Mouse (Mus musculus) telencephalon, adult 2 months (tissue): ENCODE measurements around the gene Gm3424.
"Not testable (repeated sequence)": the region's sequence is repeated elsewhere in the genome, so short reads cannot be mapped to it uniquely, and the experiment has no call there.

Experiments used
- DNase-seq: peaks from one replicate; pipeline ENCODE4 v3.0.0-alpha.2; 2011; ENCODE audit warnings: low read depth, low spot score

The Gm3424 gene

DNA sequence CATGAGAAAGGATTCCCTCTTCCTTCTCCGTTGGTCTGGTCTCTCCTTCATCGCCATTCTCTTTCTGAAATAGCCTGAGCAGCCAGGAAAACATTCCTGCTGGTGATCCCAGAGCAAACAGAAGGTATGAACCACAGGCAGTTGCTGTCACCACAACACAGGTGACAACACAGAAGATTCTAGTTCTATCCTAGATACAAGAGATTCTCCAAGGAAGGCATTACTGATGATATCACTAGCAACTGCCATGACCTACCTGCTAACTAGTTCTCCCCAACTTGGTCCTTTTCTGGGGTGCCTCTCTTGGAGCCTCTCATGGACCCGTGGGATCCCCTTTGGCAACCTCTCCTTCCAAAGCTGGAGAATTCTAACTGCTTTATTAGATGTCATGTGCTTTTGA lies at the start of gene Gm3424:
Gene Gm3424 (minus strand): TSS at position 101 of the 400 bp plus-strand sequence.
- not testable (repeated sequence) for DNase-seq

DNA sequence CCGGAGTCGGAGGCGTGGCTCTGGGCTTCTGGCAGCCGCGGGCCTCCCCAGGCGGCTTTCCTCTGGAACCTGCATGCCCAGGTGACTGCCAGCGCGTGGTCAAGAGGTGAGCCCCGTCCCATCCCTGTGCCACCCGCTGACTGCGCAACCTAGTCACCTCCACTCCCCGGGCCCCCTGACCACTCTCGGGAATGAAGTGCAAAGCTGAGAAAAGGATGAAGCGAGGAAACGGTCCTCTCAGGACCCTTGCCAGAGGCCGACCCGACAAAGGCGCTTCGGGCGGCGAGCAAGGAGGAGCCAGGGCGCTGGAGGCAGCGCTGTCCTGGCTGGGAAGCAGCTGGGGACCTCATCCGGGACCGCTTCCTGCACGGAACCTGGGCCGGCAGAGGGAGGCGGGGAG lies 49.7 kb upstream of the Gm3424 start:
- DNase-seq = not testable (repeated sequence)

DNA sequence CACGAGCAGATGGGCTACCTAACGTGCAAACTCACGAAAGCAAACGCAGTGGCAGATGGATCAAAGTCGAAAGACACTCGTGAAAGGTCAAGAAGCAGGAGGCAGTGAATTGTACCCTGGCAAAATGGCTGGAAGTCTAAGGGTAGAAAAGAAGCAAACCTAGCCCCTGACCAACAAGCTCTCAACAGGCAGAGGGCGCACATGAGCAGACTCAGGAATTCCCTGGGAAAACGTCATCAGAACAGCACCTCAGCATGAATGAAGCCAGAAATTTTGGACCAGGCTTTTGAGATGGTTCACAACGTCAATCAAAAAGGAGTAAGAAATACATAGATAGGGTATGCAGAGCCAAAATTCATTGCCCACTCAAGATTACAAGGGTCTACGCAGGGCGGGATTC lies 49.0 kb upstream of the Gm3424 start:
- DNase-seq = peak; percentile 26

DNA sequence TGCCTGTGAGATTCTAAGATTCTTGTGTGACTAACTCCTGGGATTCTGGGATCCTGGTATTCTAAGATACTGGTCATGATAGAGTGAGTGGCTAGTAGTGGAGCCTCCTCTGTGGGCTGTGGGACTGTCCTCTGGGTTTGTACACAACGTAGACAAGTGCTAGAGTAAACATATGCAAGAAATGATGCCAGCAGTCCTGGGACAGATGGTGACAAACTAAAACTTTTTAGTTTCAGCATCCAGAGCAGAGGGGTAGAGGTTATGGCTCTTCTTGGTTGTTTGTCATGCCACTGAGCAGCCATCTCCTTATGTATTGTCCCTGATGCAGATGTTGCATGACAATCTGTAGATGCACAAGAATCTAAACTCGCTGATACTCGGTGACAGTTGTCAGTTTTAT lies 25.8 kb upstream of the Gm3424 start:
- not testable (repeated sequence) for DNase-seq

DNA sequence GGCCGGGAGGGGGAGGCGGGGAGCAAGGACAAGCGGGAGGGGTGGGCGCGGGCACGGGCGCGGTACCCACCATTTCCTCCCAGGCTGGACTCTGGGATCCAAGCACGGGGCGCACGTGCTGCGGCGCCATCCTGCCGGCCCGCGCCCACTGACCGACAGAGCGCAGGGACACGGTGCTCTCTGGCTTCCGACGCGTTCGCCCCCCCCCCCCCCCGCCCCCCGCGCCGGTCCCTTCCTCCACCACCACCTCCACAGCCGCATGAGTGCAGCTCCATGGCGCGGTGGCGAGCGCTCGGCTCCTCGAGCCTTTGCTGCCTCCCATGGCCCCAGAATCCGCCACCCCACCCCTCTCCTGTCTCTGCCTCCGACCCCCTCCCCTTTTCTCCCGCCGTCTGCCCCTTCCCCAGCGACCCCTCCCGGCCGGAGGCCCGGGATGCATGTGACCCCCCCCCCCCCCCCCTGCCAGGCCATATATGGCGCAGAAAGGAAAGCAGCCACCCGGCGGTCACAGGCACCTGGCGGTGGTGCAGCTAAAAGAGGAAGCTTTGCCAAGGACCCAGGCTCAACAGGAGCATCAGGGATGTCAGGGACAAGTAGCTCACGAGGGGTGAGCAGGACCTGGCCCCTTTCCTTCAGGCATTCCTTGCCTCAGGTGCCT lies 17.3 kb downstream of the Gm3424 start:
- not testable (repeated sequence) for DNase-seq

DNA sequence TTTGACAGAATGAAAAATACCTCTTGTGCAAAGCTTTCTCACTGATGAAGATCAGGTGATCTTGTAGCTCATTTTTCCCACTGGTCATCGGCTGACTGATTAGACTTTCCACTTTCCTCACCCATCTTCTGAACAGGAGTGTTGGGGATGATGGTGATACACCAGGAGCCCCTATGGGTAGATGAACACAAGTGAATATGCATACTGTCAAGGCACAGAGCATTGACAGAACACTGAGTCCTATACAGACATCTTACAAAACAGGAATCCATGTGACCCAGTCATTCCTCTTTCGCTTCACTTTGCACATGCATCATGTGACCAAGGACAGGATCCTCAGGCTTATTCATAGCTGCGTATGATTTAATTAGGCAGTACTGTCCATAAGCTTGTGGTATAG lies 22.2 kb downstream of the Gm3424 start, which contains the start of gene Gm3383:
Gene Gm3383 (minus strand): TSS at position 101 of the 400 bp plus-strand sequence.
- not testable (repeated sequence) for DNase-seq
